Mouse (Mus musculus): ENCODE measurements around the gene Hist1h2bf. TPM values are rescaled to one million over a fixed set of nuclear protein-coding genes. Genes with fewer than 3 reads are reported as not detected.
A peak's percentile ranks its signal among the peaks of the same experiment; 100 is the strongest.
"Not testable (repeated sequence)": the region's sequence is repeated elsewhere in the genome, so short reads cannot be mapped to it uniquely, and the experiment has no call there.

Gene Hist1h2bf
- polyA plus RNA-seq, 1 experiment from 2014 or later = 4.1 TPM

GRCm38 (mm10) chr13:23576351-23576881 is 2.4 kb upstream of the Hist1h2bf start:
- Histone ChIP-seq H3K9me3 (replicated peaks; ENCODE audit: control insufficient read depth, low read length) (no peaks in the 10 kb centered on the region), H3K4me1 (ENCODE audit: control insufficient read depth, insufficient read depth, low read length) (no peaks in the 10 kb centered on the region), H3K27ac (replicated peaks; ENCODE audit: low read depth, low read length) (peak overlapping the region; percentile 91), H3K27me3 (ENCODE audit: control insufficient read depth, insufficient read depth, low read length) (no peaks in the 10 kb centered on the region), H3K9ac (replicated peaks; ENCODE audit: low read length) (peak overlapping the region; percentile 79), H3K4me3 (ENCODE audit: low read depth, low read length) (peak overlapping the region; percentile 48), H3K4me2 (ENCODE audit: low read depth, low read length) (peak overlapping the region; percentile 67), H3K36me3 (replicated peaks; ENCODE audit: control insufficient read depth, insufficient read depth, low read depth, low read length) (no peaks in the 10 kb centered on the region)
- ATAC-seq (replicated peaks; ENCODE audit: insufficient number of reproducible peaks, low FRiP score, low TSS enrichment, low read depth) (no peak), DNase-seq (ENCODE audit: low spot score) (peak; percentile 69)
- 2% methylated on average over 7 of the region's 7 CpGs for WGBS

GRCm38 (mm10) chr13:23575864-23576313 is 1.9 kb upstream of the Hist1h2bf start:
- 0% methylated on average over 9 of the region's 40 CpGs for whole genome bisulfite sequencing
- Histone ChIP-seq H3K27ac (replicated peaks; ENCODE audit: low read depth, low read length) (peak overlapping the region; percentile 91), H3K4me3 (ENCODE audit: low read depth, low read length) (peak overlapping the region; percentile 48), H3K9ac (replicated peaks; ENCODE audit: low read length) (peak overlapping the region; percentile 79), H3K4me2 (ENCODE audit: low read depth, low read length) (peak overlapping the region; percentile 67)
- not testable (repeated sequence) for H3K4me1 ChIP-seq (ENCODE audit: control insufficient read depth, insufficient read depth, low read length); H3K9me3 ChIP-seq (replicated peaks; ENCODE audit: control insufficient read depth, low read length); H3K36me3 ChIP-seq (replicated peaks; ENCODE audit: control insufficient read depth, insufficient read depth, low read depth, low read length); H3K27me3 ChIP-seq (ENCODE audit: control insufficient read depth, insufficient read depth, low read length); ATAC-seq (replicated peaks; ENCODE audit: insufficient number of reproducible peaks, low FRiP score, low TSS enrichment, low read depth)
- peak; percentile 50 for DNase-seq (ENCODE audit: low spot score)

- H3K9ac ChIP-seq (replicated peaks; ENCODE audit: low read length) = peak within 1 kb of the TSS; percentile 79
- ATAC-seq (replicated peaks; ENCODE audit: insufficient number of reproducible peaks, low FRiP score, low TSS enrichment, low read depth) (peak; percentile 53), DNase-seq (ENCODE audit: low spot score) (peak; percentile 91)
- no peaks in the 10 kb centered on the region for H3K27me3 ChIP-seq (ENCODE audit: control insufficient read depth, insufficient read depth, low read length)
- H3K27ac ChIP-seq (replicated peaks; ENCODE audit: low read depth, low read length) = peak within 1 kb of the TSS; percentile 91
- H3K36me3 ChIP-seq (replicated peaks; ENCODE audit: control insufficient read depth, insufficient read depth, low read depth, low read length) = no peaks in the 10 kb centered on the region
- no peaks in the 10 kb centered on the region for H3K4me1 ChIP-seq (ENCODE audit: control insufficient read depth, insufficient read depth, low read length)
- peak within 1 kb of the TSS; percentile 48 for H3K4me3 ChIP-seq (ENCODE audit: low read depth, low read length)
- H3K4me2 ChIP-seq (ENCODE audit: low read depth, low read length) = peak within 1 kb of the TSS; percentile 67
- under 1% methylated on average over 17 of the region's 18 CpGs for WGBS
- H3K9me3 ChIP-seq (replicated peaks; ENCODE audit: control insufficient read depth, low read length) = no peaks in the 10 kb centered on the region
These were observed 1.4 kb upstream of the Hist1h2bf start, which contains the start of gene Hist1h3d for GRCm38 (mm10) chr13:23575271-23575851. TSS of gene Hist1h3d (plus strand) at chr13:23575763.

GRCm38 (mm10) chr13:23574546-23575170 is 662 bp upstream of the Hist1h2bf start:
- H3K4me2 ChIP-seq (ENCODE audit: low read depth, low read length) = peak overlapping the region; percentile 52
- H3K4me1 ChIP-seq (ENCODE audit: control insufficient read depth, insufficient read depth, low read length); H3K36me3 ChIP-seq (replicated peaks; ENCODE audit: control insufficient read depth, insufficient read depth, low read depth, low read length); H3K9me3 ChIP-seq (replicated peaks; ENCODE audit: control insufficient read depth, low read length); ATAC-seq (replicated peaks; ENCODE audit: insufficient number of reproducible peaks, low FRiP score, low TSS enrichment, low read depth); H3K27me3 ChIP-seq (ENCODE audit: control insufficient read depth, insufficient read depth, low read length): not testable (repeated sequence)
- peak; percentile 59 for DNase-seq (ENCODE audit: low spot score)
- H3K27ac ChIP-seq (replicated peaks; ENCODE audit: low read depth, low read length) = peak overlapping the region; percentile 91
- peak overlapping the region; percentile 61 for H3K9ac ChIP-seq (replicated peaks; ENCODE audit: low read length)
- peak overlapping the region; percentile 30 for H3K4me3 ChIP-seq (ENCODE audit: low read depth, low read length)
- WGBS = 0% methylated on average over 5 of the region's 39 CpGs

- H3K4me1 ChIP-seq (ENCODE audit: control insufficient read depth, insufficient read depth, low read length); H3K27me3 ChIP-seq (ENCODE audit: control insufficient read depth, insufficient read depth, low read length); H3K36me3 ChIP-seq (replicated peaks; ENCODE audit: control insufficient read depth, insufficient read depth, low read depth, low read length); DNase-seq (ENCODE audit: low spot score); H3K9me3 ChIP-seq (replicated peaks; ENCODE audit: control insufficient read depth, low read length); ATAC-seq (replicated peaks; ENCODE audit: insufficient number of reproducible peaks, low FRiP score, low TSS enrichment, low read depth): not testable (repeated sequence)
- Histone ChIP-seq H3K4me2 (ENCODE audit: low read depth, low read length) (peak overlapping the region; percentile 71), H3K4me3 (ENCODE audit: low read depth, low read length) (peak overlapping the region; percentile 46), H3K27ac (replicated peaks; ENCODE audit: low read depth, low read length) (peak overlapping the region; percentile 95), H3K9ac (replicated peaks; ENCODE audit: low read length) (peak overlapping the region; percentile 68)
- 11% methylated on average over 17 of the region's 20 CpGs for WGBS
These were observed 730 bp downstream of the Hist1h2bf start for GRCm38 (mm10) chr13:23573034-23573897.

- Histone ChIP-seq H3K27ac (replicated peaks; ENCODE audit: low read depth, low read length) (peak overlapping the region; percentile 95), H3K4me2 (ENCODE audit: low read depth, low read length) (peak overlapping the region; percentile 71), H3K4me3 (ENCODE audit: low read depth, low read length) (peak overlapping the region; percentile 46), H3K36me3 (replicated peaks; ENCODE audit: control insufficient read depth, insufficient read depth, low read depth, low read length) (no peaks in the 10 kb centered on the region), H3K9ac (replicated peaks; ENCODE audit: low read length) (peak overlapping the region; percentile 77), H3K9me3 (replicated peaks; ENCODE audit: control insufficient read depth, low read length) (no peaks in the 10 kb centered on the region), H3K4me1 (ENCODE audit: control insufficient read depth, insufficient read depth, low read length) (no peaks in the 10 kb centered on the region), H3K27me3 (ENCODE audit: control insufficient read depth, insufficient read depth, low read length) (no peaks in the 10 kb centered on the region)
- WGBS = 41% methylated on average over 2 of the region's 2 CpGs
- ATAC-seq (replicated peaks; ENCODE audit: insufficient number of reproducible peaks, low FRiP score, low TSS enrichment, low read depth) (no peak), DNase-seq (ENCODE audit: low spot score) (peak; percentile 68)
These were observed 1.6 kb downstream of the Hist1h2bf start for GRCm38 (mm10) chr13:23572218-23573033.

GRCm38 (mm10) chr13:23571504-23572217 is 2.3 kb downstream of the Hist1h2bf start:
- peak; percentile 63 for DNase-seq (ENCODE audit: low spot score)
- not testable (repeated sequence) for H3K9me3 ChIP-seq (replicated peaks; ENCODE audit: control insufficient read depth, low read length); ATAC-seq (replicated peaks; ENCODE audit: insufficient number of reproducible peaks, low FRiP score, low TSS enrichment, low read depth); H3K36me3 ChIP-seq (replicated peaks; ENCODE audit: control insufficient read depth, insufficient read depth, low read depth, low read length); H3K4me1 ChIP-seq (ENCODE audit: control insufficient read depth, insufficient read depth, low read length); H3K27me3 ChIP-seq (ENCODE audit: control insufficient read depth, insufficient read depth, low read length)
- Histone ChIP-seq H3K4me2 (ENCODE audit: low read depth, low read length) (peak overlapping the region; percentile 71), H3K9ac (replicated peaks; ENCODE audit: low read length) (peak overlapping the region; percentile 77), H3K4me3 (ENCODE audit: low read depth, low read length) (peak overlapping the region; percentile 46), H3K27ac (replicated peaks; ENCODE audit: low read depth, low read length) (peak overlapping the region; percentile 95)
- WGBS = 1% methylated on average over 11 of the region's 34 CpGs

Data from embryonic facial prominence, embryonic 11.5 days (tissue).